Mouse (Mus musculus) stomach, postnatal 0 days (tissue): ENCODE results near the gene Zbtb32.

ENCODE experiments used
- CTCF ChIP-seq: IDR thresholded peaks from 2 replicates; pipeline ENCODE4 v1.5.1; 2016; ENCODE audit warnings: antibody characterized with exemption, low read depth, mild to moderate bottlenecking, moderate library complexity
- EP300 ChIP-seq: optimal IDR thresholded peaks from 2 replicates; pipeline ENCODE3; 2016; ENCODE audit warnings: antibody characterized with exemption

- no peak for TF ChIP-seq CTCF
- no peak for TF ChIP-seq EP300
Measured at GRCm38 (mm10) chr7:30572389-30572788, 26.3 kb downstream of the Zbtb32 start.
